Mouse (Mus musculus): ENCODE measurements around the gene Gm27027. TPM values are rescaled to one million over a fixed set of nuclear protein-coding genes. Genes with fewer than 3 reads are reported as not detected.

Gene Gm27027
- polyA plus RNA-seq, 2 experiments, result 0.43 TPM; not detected in 1

DNA sequence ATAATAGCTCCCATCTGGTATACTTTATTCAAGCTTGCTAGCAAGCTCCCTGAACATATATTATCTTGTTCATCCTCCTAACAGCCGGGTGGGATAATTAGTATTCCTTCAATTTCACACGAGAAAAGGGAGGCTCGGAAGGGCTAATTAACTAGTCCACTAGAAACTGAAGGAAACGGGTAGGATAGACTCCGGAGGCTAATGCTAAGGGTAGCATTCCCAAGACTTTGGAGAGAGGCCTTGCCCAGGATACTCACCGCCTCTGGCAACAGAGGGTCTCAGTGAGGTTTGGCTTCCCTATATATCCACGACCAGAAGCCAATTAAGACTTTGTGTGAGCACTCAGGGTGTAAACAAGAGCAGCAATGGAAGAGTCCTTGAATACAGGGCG lies 38.4 kb downstream of the Gm27027 start:
- 0 out of 2 replicates have a peak, but pooled peaks cover 2% of the 10 kb centered on the region for H3K4me1 ChIP-seq (ENCODE audit: control insufficient read depth, insufficient read depth, low read length)
- H3K4me2 ChIP-seq (replicated peaks; ENCODE audit: low read depth, low read length, severe bottlenecking), result no peak overlapping the region
- no peak overlapping the region for H3K9ac ChIP-seq (ENCODE audit: low read depth, low read length, severe bottlenecking)
- peaks cover 52% of the 10 kb centered on the region for H3K27me3 ChIP-seq (ENCODE audit: control insufficient read depth, insufficient read depth, low read length)
- H3K9me3 ChIP-seq (ENCODE audit: control insufficient read depth, low read length), result no peaks in the 10 kb centered on the region
- TF ChIP-seq POLR2A (IDR thresholded peaks at IDR 0.05; ENCODE audit: borderline replicate concordance, extremely low read depth, insufficient read depth, insufficient read length), result no peak
- H3K4me3 ChIP-seq (replicated peaks; ENCODE audit: low read length), result no peak overlapping the region
- 45% methylated on average over 8 of the region's 8 CpGs for WGBS
- DNase-seq (ENCODE audit: low spot score) (no peak), ATAC-seq (ENCODE audit: low FRiP score, low read depth) (no peak)
- no peaks in the 10 kb centered on the region for H3K36me3 ChIP-seq (ENCODE audit: control insufficient read depth, insufficient read depth, low read length)
- H3K27ac ChIP-seq (replicated peaks; ENCODE audit: low read depth, low read length), result no peak overlapping the region

DNA sequence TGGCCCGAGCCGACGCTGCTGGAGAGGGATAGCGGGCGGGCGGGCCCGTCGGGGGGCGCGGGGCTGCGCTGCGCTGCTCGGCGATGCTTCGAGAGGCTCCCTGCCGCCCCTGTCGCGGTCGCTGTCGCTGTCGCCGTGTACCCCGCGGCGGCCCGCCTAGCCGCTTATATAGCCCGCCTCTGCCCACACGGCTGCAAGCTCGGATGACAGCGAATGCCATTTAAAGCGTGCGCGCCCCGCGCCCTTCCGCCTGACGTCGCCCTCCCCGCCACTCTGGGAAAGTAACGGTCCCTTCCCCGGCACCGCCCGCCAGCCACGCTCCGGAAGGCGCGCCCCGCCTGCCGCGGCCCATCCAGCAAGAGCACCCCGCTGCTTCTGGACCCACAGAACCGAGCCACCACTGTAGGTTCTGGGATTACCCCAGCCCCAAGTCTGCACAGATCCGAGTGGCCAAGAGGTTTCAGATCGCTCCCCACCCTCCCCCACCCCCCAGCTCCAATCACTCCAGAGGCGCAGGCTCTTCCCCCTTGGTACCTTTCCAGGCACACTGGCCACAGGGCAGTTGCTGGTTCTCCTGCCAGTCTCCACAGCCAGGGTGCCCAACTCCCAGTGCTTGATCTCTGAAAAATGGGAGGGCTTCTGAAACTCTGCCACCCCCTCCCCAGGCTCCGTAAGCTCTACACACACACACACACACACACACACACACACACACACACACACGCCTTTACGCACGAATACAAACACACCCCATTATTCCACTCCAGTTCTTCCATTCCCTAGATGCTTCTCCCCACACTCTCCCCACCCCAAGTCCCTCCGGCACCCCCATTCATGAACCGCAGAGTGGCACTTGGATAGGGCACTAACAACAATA lies 39.0 kb downstream of the Gm27027 start, which contains the start of gene Gm13889:
Gene Gm13889, minus strand, starts transcription at position 294 of the 877 bp plus-strand sequence.
- 0 out of 2 replicates have a peak, but pooled peaks cover 2% of the 10 kb centered on the region for H3K4me1 ChIP-seq (ENCODE audit: control insufficient read depth, insufficient read depth, low read length)
- DNase-seq (ENCODE audit: low spot score), result peak; percentile 50
- no peak for TF ChIP-seq POLR2A (IDR thresholded peaks at IDR 0.05; ENCODE audit: borderline replicate concordance, extremely low read depth, insufficient read depth, insufficient read length)
- no peaks in the 10 kb centered on the region for H3K9me3 ChIP-seq (ENCODE audit: control insufficient read depth, low read length)
- ATAC-seq (ENCODE audit: low FRiP score, low read depth), result peak; percentile 56
- no peaks in the 10 kb centered on the region for H3K36me3 ChIP-seq (ENCODE audit: control insufficient read depth, insufficient read depth, low read length)
- no peak within 1 kb of the TSS for H3K27ac ChIP-seq (replicated peaks; ENCODE audit: low read depth, low read length)
- 15% methylated on average over 16 of the region's 62 CpGs for WGBS
- peak within 1 kb of the TSS; percentile 97 for H3K4me2 ChIP-seq (replicated peaks; ENCODE audit: low read depth, low read length, severe bottlenecking)
- peak within 1 kb of the TSS; percentile 54 for H3K4me3 ChIP-seq (replicated peaks; ENCODE audit: low read length)
- H3K9ac ChIP-seq (ENCODE audit: low read depth, low read length, severe bottlenecking), result peak within 1 kb of the TSS; percentile 57
- H3K27me3 ChIP-seq (ENCODE audit: control insufficient read depth, insufficient read depth, low read length), result peaks cover 52% of the 10 kb centered on the region

DNA sequence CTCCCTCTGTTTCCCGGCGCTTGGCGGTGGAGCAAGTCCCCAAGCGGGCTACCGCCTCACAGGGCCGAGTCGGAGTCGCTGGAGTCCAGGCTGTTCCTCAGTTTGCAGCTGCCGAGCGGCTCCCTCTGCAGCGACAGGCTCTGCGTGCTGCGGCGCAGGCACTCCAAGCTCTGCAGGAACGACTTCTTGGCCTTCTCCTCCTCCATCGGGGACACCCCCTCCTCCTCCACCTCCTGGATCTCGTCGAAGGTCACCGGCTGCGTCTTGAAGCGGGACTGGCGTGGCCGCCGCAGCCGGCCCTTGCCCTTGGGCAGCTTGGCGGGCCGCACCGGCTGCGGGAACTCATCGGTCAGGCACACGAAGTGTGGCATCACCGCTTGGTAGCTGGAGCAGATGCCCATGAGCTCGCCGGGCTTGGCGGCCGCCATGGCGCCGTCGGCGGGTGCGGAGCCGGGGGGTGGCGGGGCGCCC lies 39.8 kb downstream of the Gm27027 start:
- Histone ChIP-seq H3K9ac (ENCODE audit: low read depth, low read length, severe bottlenecking) (peak overlapping the region; percentile 57), H3K27ac (replicated peaks; ENCODE audit: low read depth, low read length) (no peak overlapping the region), H3K4me2 (replicated peaks; ENCODE audit: low read depth, low read length, severe bottlenecking) (peak overlapping the region; percentile 97), H3K27me3 (ENCODE audit: control insufficient read depth, insufficient read depth, low read length) (peaks cover 52% of the 10 kb centered on the region), H3K36me3 (ENCODE audit: control insufficient read depth, insufficient read depth, low read length) (no peaks in the 10 kb centered on the region), H3K4me3 (replicated peaks; ENCODE audit: low read length) (peak overlapping the region; percentile 54), H3K9me3 (ENCODE audit: control insufficient read depth, low read length) (no peaks in the 10 kb centered on the region), H3K4me1 (ENCODE audit: control insufficient read depth, insufficient read depth, low read length) (0 out of 2 replicates have a peak, but pooled peaks cover 2% of the 10 kb centered on the region)
- peak; percentile 58 for ATAC-seq (ENCODE audit: low FRiP score, low read depth)
- TF ChIP-seq POLR2A (IDR thresholded peaks at IDR 0.05; ENCODE audit: borderline replicate concordance, extremely low read depth, insufficient read depth, insufficient read length), result no peak
- DNase-seq (ENCODE audit: low spot score), result no peak
- WGBS, result 8% methylated on average over 24 of the region's 44 CpGs

DNA sequence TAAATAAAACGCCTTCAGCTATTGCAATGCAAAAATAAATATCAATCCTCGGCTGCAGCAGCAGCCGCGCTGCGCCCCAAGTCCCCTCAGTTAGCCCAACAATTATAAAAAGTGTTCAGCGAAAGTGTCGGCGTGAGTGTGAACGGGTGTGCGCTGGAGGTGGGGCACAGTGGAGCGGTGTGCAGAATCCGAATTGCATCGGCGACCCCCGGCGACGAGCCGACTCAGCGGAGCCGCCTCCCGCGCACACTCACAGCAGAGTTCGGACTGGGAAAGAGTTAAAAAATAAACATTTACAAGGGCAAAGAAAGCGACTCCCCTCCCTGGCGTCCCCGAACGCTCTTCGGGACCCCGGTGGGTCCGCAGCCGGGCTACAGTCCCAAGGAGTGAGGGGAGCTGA lies 40.3 kb downstream of the Gm27027 start:
- DNase-seq (ENCODE audit: low spot score), result no peak
- Histone ChIP-seq H3K4me2 (replicated peaks; ENCODE audit: low read depth, low read length, severe bottlenecking) (peak overlapping the region; percentile 97), H3K4me1 (ENCODE audit: control insufficient read depth, insufficient read depth, low read length) (0 out of 2 replicates have a peak, but pooled peaks cover 2% of the 10 kb centered on the region), H3K27ac (replicated peaks; ENCODE audit: low read depth, low read length) (no peak overlapping the region), H3K9ac (ENCODE audit: low read depth, low read length, severe bottlenecking) (peak overlapping the region; percentile 57), H3K4me3 (replicated peaks; ENCODE audit: low read length) (peak overlapping the region; percentile 54), H3K36me3 (ENCODE audit: control insufficient read depth, insufficient read depth, low read length) (no peaks in the 10 kb centered on the region), H3K9me3 (ENCODE audit: control insufficient read depth, low read length) (no peaks in the 10 kb centered on the region), H3K27me3 (ENCODE audit: control insufficient read depth, insufficient read depth, low read length) (peaks cover 52% of the 10 kb centered on the region)
- no peak for TF ChIP-seq POLR2A (IDR thresholded peaks at IDR 0.05; ENCODE audit: borderline replicate concordance, extremely low read depth, insufficient read depth, insufficient read length)
- WGBS, result under 1% methylated on average over 25 of the region's 31 CpGs
- no peak for ATAC-seq (ENCODE audit: low FRiP score, low read depth)

DNA sequence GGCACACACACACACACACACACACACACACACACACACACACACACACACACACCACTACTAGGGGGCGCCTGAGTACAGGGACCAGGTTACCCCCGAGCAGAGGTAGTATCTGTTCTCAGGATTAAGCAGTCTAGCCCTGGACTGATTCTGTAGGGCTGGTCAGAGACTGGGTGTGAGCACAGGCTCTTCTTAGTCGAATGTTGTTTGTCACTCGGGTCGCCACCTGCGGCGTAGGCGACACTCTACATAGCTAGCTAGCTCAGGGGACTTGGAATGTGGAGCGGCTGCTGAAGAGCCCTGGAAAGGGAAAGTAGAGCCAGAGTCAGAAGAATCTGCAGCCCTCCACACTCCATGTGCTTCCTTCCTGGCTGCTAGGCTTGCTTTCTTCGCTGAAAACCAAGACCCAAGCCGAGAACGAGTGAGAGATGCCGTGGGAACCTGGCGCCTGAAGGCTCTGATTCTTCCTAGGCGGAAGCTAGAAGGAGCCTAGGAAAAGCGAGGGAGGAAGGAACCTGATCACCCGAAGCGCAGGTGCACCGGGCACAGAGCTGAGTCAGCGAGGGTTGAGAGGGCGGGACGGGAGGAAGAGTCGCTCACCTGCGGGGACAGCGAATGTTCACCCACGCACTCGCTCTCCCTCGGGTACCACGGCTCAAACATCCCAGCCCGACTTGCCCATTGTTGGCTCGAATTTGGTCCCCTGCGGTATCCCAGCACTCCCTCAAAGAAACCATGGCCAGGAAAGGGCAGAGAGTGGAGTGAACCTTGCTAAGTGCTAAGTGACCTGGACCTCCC lies 41.2 kb downstream of the Gm27027 start:
- TF ChIP-seq POLR2A (IDR thresholded peaks at IDR 0.05; ENCODE audit: borderline replicate concordance, extremely low read depth, insufficient read depth, insufficient read length), result no peak
- H3K4me3 ChIP-seq (replicated peaks; ENCODE audit: low read length), result peak overlapping the region; percentile 54
- 2% methylated on average over 32 of the region's 32 CpGs for whole genome bisulfite sequencing
- ATAC-seq (ENCODE audit: low FRiP score, low read depth) (no peak), DNase-seq (ENCODE audit: low spot score) (no peak)
- 0 out of 2 replicates have a peak, but pooled peaks cover 2% of the 10 kb centered on the region for H3K4me1 ChIP-seq (ENCODE audit: control insufficient read depth, insufficient read depth, low read length)
- H3K4me2 ChIP-seq (replicated peaks; ENCODE audit: low read depth, low read length, severe bottlenecking), result peak overlapping the region; percentile 97
- H3K9me3 ChIP-seq (ENCODE audit: control insufficient read depth, low read length), result no peaks in the 10 kb centered on the region
- no peaks in the 10 kb centered on the region for H3K36me3 ChIP-seq (ENCODE audit: control insufficient read depth, insufficient read depth, low read length)
- no peak overlapping the region for H3K27ac ChIP-seq (replicated peaks; ENCODE audit: low read depth, low read length)
- no peak overlapping the region for H3K9ac ChIP-seq (ENCODE audit: low read depth, low read length, severe bottlenecking)
- peaks cover 52% of the 10 kb centered on the region for H3K27me3 ChIP-seq (ENCODE audit: control insufficient read depth, insufficient read depth, low read length)
